Mouse (Mus musculus): ENCODE data around the gene Zbed5. TPM values are rescaled to one million over a fixed set of nuclear protein-coding genes. Genes with fewer than 3 reads are reported as not detected.
"Not testable (repeated sequence)": the region's sequence is repeated elsewhere in the genome, so short reads cannot be mapped to it uniquely, and the experiment has no call there.

The Zbed5 gene
- polyA plus RNA-seq, 1 experiment from 2014 or later = 0.62 TPM

GRCm38 (mm10) chr5:129875098-129875497 is 20.4 kb upstream of the Zbed5 start:
- no peaks in the 10 kb centered on the region for H3K4me1 ChIP-seq (replicated peaks)
- no peak for ATAC-seq (ENCODE audit: insufficient read depth)
- peaks cover 3% of the 10 kb centered on the region for H3K36me3 ChIP-seq (replicated peaks)
- WGBS (ENCODE audit: insufficient replicate concordance) = 63% methylated on average over 11 of the region's 11 CpGs
- no peak overlapping the region for H3K4me3 ChIP-seq (replicated peaks)
- H3K27ac ChIP-seq (replicated peaks) = no peak overlapping the region
- no peaks in the 10 kb centered on the region for H3K27me3 ChIP-seq
- no peak overlapping the region for H3K4me2 ChIP-seq
- H3K9ac ChIP-seq = no peak overlapping the region
- no peaks in the 10 kb centered on the region for H3K9me3 ChIP-seq (replicated peaks)

GRCm38 (mm10) chr5:129877731-129878455 is 17.6 kb upstream of the Zbed5 start:
- no peak overlapping the region for H3K4me3 ChIP-seq (replicated peaks)
- 53% methylated on average over 9 of the region's 9 CpGs for WGBS (ENCODE audit: insufficient replicate concordance)
- no peak overlapping the region for H3K27ac ChIP-seq (replicated peaks)
- H3K9ac ChIP-seq = no peak overlapping the region
- H3K36me3 ChIP-seq (replicated peaks) = peaks cover 27% of the 10 kb centered on the region
- H3K4me2 ChIP-seq = no peak overlapping the region
- no peaks in the 10 kb centered on the region for H3K9me3 ChIP-seq (replicated peaks)
- no peaks in the 10 kb centered on the region for H3K27me3 ChIP-seq
- ATAC-seq (ENCODE audit: insufficient read depth) = no peak
- H3K4me1 ChIP-seq (replicated peaks) = no peaks in the 10 kb centered on the region

DNA sequence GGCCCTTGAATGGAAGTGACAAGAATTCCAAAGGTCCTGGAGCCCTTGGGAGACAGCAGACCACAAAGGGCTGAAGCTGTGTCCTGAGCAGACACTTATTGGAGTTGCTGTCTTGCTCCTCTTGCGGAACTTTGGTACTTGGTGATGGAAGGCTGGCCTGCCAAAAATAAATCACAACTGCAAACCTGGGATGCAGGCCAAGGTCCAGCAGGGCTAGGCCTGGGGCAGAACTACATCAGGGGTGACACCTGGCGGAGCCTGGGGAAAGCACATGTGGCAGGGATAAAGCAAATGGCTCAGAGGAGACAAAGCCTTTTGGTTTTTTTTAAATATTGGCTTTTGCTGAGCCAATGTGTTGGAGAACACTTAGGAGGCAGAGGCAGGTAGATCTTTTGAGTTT is 16.6 kb upstream of the Zbed5 start:
- Histone ChIP-seq H3K27me3 (no peaks in the 10 kb centered on the region), H3K36me3 (replicated peaks) (peaks cover 34% of the 10 kb centered on the region), H3K27ac (replicated peaks) (no peak overlapping the region), H3K4me1 (replicated peaks) (no peaks in the 10 kb centered on the region), H3K9ac (no peak overlapping the region), H3K9me3 (replicated peaks) (no peaks in the 10 kb centered on the region), H3K4me2 (no peak overlapping the region), H3K4me3 (replicated peaks) (no peak overlapping the region)
- 54% methylated on average over 2 of the region's 2 CpGs for WGBS (ENCODE audit: insufficient replicate concordance)
- ATAC-seq (ENCODE audit: insufficient read depth) = no peak

GRCm38 (mm10) chr5:129879888-129880287 is 15.6 kb upstream of the Zbed5 start:
- Histone ChIP-seq H3K4me2 (no peak overlapping the region), H3K36me3 (replicated peaks) (peaks cover 43% of the 10 kb centered on the region), H3K4me1 (replicated peaks) (no peaks in the 10 kb centered on the region; the same call in 1 of the 2 replicates), H3K4me3 (replicated peaks) (no peak overlapping the region), H3K9me3 (replicated peaks) (no peaks in the 10 kb centered on the region), H3K27ac (replicated peaks) (no peak overlapping the region), H3K9ac (no peak overlapping the region), H3K27me3 (no peaks in the 10 kb centered on the region)
- ATAC-seq (ENCODE audit: insufficient read depth) = no peak
- 63% methylated on average over 3 of the region's 3 CpGs for WGBS (ENCODE audit: insufficient replicate concordance)

- H3K27ac ChIP-seq (replicated peaks) = peak overlapping the region; percentile 98
- no peak for ATAC-seq (ENCODE audit: insufficient read depth)
- peaks cover 20% of the 10 kb centered on the region for H3K4me1 ChIP-seq (replicated peaks)
- peak overlapping the region; percentile 86 for H3K4me3 ChIP-seq (replicated peaks)
- WGBS (ENCODE audit: insufficient replicate concordance) = 6% methylated on average over 10 of the region's 10 CpGs
- H3K9me3 ChIP-seq (replicated peaks) = no peaks in the 10 kb centered on the region
- peak overlapping the region; percentile 78 for H3K4me2 ChIP-seq
- peaks cover 33% of the 10 kb centered on the region for H3K36me3 ChIP-seq (replicated peaks)
- H3K27me3 ChIP-seq = no peaks in the 10 kb centered on the region
- peak overlapping the region; percentile 91 for H3K9ac ChIP-seq
Measured at GRCm38 (mm10) chr5:129886271-129886670, 9.3 kb upstream of the Zbed5 start.

GRCm38 (mm10) chr5:129886911-129887636 is 8.4 kb upstream of the Zbed5 start, which contains the start of gene Chchd2:
Gene Chchd2 (minus strand): TSS chr5:129887470.
- H3K27ac ChIP-seq (replicated peaks) = peak within 1 kb of the TSS; percentile 98
- H3K27me3 ChIP-seq = no peaks in the 10 kb centered on the region
- under 1% methylated on average over 46 of the region's 46 CpGs for WGBS (ENCODE audit: insufficient replicate concordance)
- no peaks in the 10 kb centered on the region for H3K9me3 ChIP-seq (replicated peaks)
- peaks cover 20% of the 10 kb centered on the region for H3K4me1 ChIP-seq (replicated peaks)
- peak within 1 kb of the TSS; percentile 86 for H3K4me3 ChIP-seq (replicated peaks)
- peak within 1 kb of the TSS; percentile 78 for H3K4me2 ChIP-seq
- peak; percentile 99 for ATAC-seq (ENCODE audit: insufficient read depth)
- peaks cover 25% of the 10 kb centered on the region for H3K36me3 ChIP-seq (replicated peaks)
- H3K9ac ChIP-seq = peak within 1 kb of the TSS; percentile 91

GRCm38 (mm10) chr5:129890390-129890789 is 5.1 kb upstream of the Zbed5 start:
- 55% methylated on average over 7 of the region's 7 CpGs for WGBS (ENCODE audit: insufficient replicate concordance)
- not testable (repeated sequence) for H3K4me3 ChIP-seq (replicated peaks); H3K27me3 ChIP-seq; H3K9ac ChIP-seq; H3K9me3 ChIP-seq (replicated peaks); H3K27ac ChIP-seq (replicated peaks); ATAC-seq (ENCODE audit: insufficient read depth); H3K36me3 ChIP-seq (replicated peaks); H3K4me2 ChIP-seq
- peaks cover 20% of the 10 kb centered on the region for H3K4me1 ChIP-seq (replicated peaks)

GRCm38 (mm10) chr5:129898449-129898848 is 2.9 kb downstream of the Zbed5 start, which contains the start of gene Phkg1:
Gene Phkg1 (minus strand): TSS chr5:129898549.
- H3K9ac ChIP-seq = no peak within 1 kb of the TSS
- peaks cover 17% of the 10 kb centered on the region for H3K4me1 ChIP-seq (replicated peaks)
- no peak within 1 kb of the TSS for H3K27ac ChIP-seq (replicated peaks)
- no peak within 1 kb of the TSS for H3K4me3 ChIP-seq (replicated peaks)
- H3K36me3 ChIP-seq (replicated peaks) = no peaks in the 10 kb centered on the region
- H3K4me2 ChIP-seq = no peak within 1 kb of the TSS
- no peaks in the 10 kb centered on the region for H3K9me3 ChIP-seq (replicated peaks)
- no peak for ATAC-seq (ENCODE audit: insufficient read depth)
- H3K27me3 ChIP-seq = no peaks in the 10 kb centered on the region
- WGBS (ENCODE audit: insufficient replicate concordance) = 85% methylated on average over 1 of the region's 1 CpGs

GRCm38 (mm10) chr5:129907775-129908174 is 12.3 kb downstream of the Zbed5 start:
- Histone ChIP-seq H3K4me3 (replicated peaks) (peak overlapping the region; percentile 72), H3K4me1 (replicated peaks) (peaks cover 21% of the 10 kb centered on the region), H3K9ac (0 out of 2 replicates have a peak overlapping the region, but pooled peaks have one; percentile 68), H3K4me2 (peak overlapping the region; percentile 96), H3K36me3 (replicated peaks) (no peaks in the 10 kb centered on the region), H3K9me3 (replicated peaks) (no peaks in the 10 kb centered on the region), H3K27ac (replicated peaks) (no peak overlapping the region), H3K27me3 (peaks cover 12% of the 10 kb centered on the region)
- WGBS (ENCODE audit: insufficient replicate concordance) = 20% methylated on average over 4 of the region's 4 CpGs
- ATAC-seq (ENCODE audit: insufficient read depth) = no peak

GRCm38 (mm10) chr5:129908242-129908965 is 12.9 kb downstream of the Zbed5 start, which contains the start of gene Nupr1l:
Gene Nupr1l (plus strand): TSS chr5:129908540.
- ATAC-seq (ENCODE audit: insufficient read depth) = peak; percentile 93
- H3K27ac ChIP-seq (replicated peaks) = peak within 1 kb of the TSS; percentile 70

DNA sequence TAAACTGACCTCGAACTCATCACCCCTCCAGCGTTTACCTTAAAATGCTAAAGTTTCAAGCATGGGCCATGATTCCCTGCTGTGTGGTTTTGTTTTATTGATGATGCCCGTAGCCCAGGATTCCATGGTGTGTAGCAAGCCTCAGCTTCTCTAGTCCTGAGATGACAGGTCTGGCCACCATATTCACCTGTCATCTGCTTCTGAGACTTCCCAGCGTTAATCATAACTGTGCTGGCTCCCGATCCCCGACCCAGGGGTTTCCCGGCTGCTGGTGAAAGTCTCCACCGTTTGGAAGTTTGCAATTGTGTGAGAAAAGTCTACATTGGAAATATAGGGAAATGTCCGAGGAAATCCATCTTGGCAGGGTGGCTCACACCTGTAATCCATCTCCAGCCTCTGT is 13.6 kb downstream of the Zbed5 start:
- peak overlapping the region; percentile 96 for H3K4me2 ChIP-seq
- no peak for ATAC-seq (ENCODE audit: insufficient read depth)
- no peaks in the 10 kb centered on the region for H3K9me3 ChIP-seq (replicated peaks)
- 63% methylated on average over 9 of the region's 9 CpGs for WGBS (ENCODE audit: insufficient replicate concordance)
- H3K36me3 ChIP-seq (replicated peaks) = no peaks in the 10 kb centered on the region
- H3K27me3 ChIP-seq = peaks cover 12% of the 10 kb centered on the region
- peaks cover 21% of the 10 kb centered on the region for H3K4me1 ChIP-seq (replicated peaks)
- 0 out of 2 replicates have a peak overlapping the region, but pooled peaks have one; percentile 70 for H3K27ac ChIP-seq (replicated peaks)
- H3K9ac ChIP-seq = peak overlapping the region; percentile 68
- peak overlapping the region; percentile 72 for H3K4me3 ChIP-seq (replicated peaks)

More at GRCm38 (mm10) chr5:129908242-129908965, 12.9 kb downstream of the Zbed5 start, which contains the start of gene Nupr1l:
- Histone ChIP-seq H3K4me1 (replicated peaks) (peaks cover 21% of the 10 kb centered on the region), H3K4me3 (replicated peaks) (peak within 1 kb of the TSS; percentile 72), H3K9ac (peak within 1 kb of the TSS; percentile 68), H3K4me2 (peak within 1 kb of the TSS; percentile 96), H3K9me3 (replicated peaks) (no peaks in the 10 kb centered on the region), H3K27me3 (peaks cover 12% of the 10 kb centered on the region), H3K36me3 (replicated peaks) (no peaks in the 10 kb centered on the region)
- under 1% methylated on average over 63 of the region's 63 CpGs for WGBS (ENCODE audit: insufficient replicate concordance)
